Mouse (Mus musculus): ENCODE data around the gene Tmem196. TPM values are rescaled to one million over a fixed set of nuclear protein-coding genes. Genes with fewer than 3 reads are reported as not detected.

The Tmem196 gene
- polyA plus RNA-seq (2015; fragmentation: Nextera tagmentation; extraction: Ambion mirVana) = 6.8 and 9.8 TPM in 2 replicates

DNA sequence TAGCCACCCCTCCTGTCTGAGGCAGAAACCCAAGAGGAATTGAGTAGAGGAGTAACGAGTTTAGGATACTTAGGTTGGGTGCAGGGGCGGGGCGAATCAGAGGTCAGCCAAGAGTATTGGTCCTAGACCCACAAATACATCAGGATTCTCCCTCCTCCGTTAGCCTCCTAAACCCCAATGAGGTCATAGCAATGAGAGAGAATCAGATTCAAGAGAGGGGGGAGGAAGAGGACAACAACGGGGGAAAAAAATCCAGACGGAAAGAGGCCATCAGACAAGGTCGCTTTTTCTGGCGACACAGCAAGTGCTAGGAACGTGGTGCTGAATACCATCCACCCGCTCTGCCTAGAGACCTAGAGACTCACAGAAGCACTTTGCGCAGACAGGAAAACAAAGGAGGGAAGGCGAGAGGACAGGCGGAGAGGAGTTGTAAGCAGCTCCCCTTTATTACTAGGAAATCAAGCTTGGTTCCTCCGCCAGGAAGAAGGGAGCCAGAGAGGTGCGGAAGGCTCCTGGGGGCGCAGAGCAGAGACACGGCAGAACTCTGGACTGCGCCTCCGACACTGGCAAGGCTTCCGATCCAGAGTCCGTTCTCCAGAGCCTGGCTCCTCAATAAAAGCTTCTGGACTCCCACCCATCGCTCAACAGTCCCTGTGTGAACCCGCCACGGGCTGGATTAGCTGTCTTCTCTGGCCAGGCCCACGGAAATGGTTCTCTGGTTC, at the start of gene Tmem196:
Gene Tmem196, plus strand, starts transcription at position 234 of the 722 bp plus-strand sequence.
- peak within 1 kb of the TSS; percentile 71 for H3K9ac ChIP-seq (replicated peaks; ENCODE audit: low read depth, low read length)
- ATAC-seq = peak; percentile 87
- no peaks in the 10 kb centered on the region for H3K27me3 ChIP-seq (replicated peaks; ENCODE audit: control insufficient read depth, insufficient read depth, low read length)
- 1% methylated on average over 25 of the region's 25 CpGs for WGBS
- H3K9me3 ChIP-seq (ENCODE audit: control insufficient read depth, low read length) = no peaks in the 10 kb centered on the region
- H3K36me3 ChIP-seq (ENCODE audit: control insufficient read depth, insufficient read depth) = no peaks in the 10 kb centered on the region
- 0 out of 2 replicates have a peak, but pooled peaks cover 4% of the 10 kb centered on the region for H3K4me1 ChIP-seq (replicated peaks; ENCODE audit: control insufficient read depth, insufficient read depth, low read length)
- peak within 1 kb of the TSS; percentile 58 for H3K4me3 ChIP-seq (replicated peaks; ENCODE audit: low read length)
- H3K27ac ChIP-seq (ENCODE audit: low read length) = 0 out of 2 replicates have a peak within 1 kb of the TSS, but pooled peaks have one; percentile 4
- peak within 1 kb of the TSS; percentile 81 for H3K4me2 ChIP-seq (ENCODE audit: low read length)

GRCm38 (mm10) chr12:119946311-119946692, 680 bp downstream of the Tmem196 start:
- Histone ChIP-seq H3K4me1 (replicated peaks; ENCODE audit: control insufficient read depth, insufficient read depth, low read length) (0 out of 2 replicates have a peak, but pooled peaks cover 4% of the 10 kb centered on the region), H3K9me3 (ENCODE audit: control insufficient read depth, low read length) (no peaks in the 10 kb centered on the region), H3K4me2 (ENCODE audit: low read length) (peak overlapping the region; percentile 81), H3K36me3 (ENCODE audit: control insufficient read depth, insufficient read depth) (no peaks in the 10 kb centered on the region), H3K9ac (replicated peaks; ENCODE audit: low read depth, low read length) (peak overlapping the region; percentile 71), H3K4me3 (replicated peaks; ENCODE audit: low read length) (peak overlapping the region; percentile 58), H3K27me3 (replicated peaks; ENCODE audit: control insufficient read depth, insufficient read depth, low read length) (no peaks in the 10 kb centered on the region), H3K27ac (ENCODE audit: low read length) (no peak overlapping the region)
- peak; percentile 79 for ATAC-seq
- WGBS = under 1% methylated on average over 14 of the region's 14 CpGs

DNA sequence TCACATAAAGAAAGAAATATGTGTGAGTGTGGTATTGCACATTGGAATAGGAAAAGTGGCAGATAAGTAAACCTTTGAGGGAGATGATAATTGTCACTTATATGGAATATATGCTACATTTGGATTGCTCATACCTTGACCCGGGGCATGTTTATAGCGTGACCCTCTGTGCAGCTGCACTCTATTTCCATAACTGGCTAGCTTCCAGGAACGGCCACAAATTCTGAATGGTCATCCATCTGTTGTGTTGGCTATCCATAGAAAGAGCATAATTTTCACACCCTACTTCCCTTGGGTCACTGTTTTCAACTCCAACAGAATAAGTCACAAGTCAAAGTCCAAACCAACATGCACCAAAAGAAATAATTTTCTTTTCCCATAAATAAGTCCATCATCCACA, 11.4 kb downstream of the Tmem196 start:
- Histone ChIP-seq H3K4me3 (replicated peaks; ENCODE audit: low read length) (no peak overlapping the region), H3K27ac (ENCODE audit: low read length) (no peak overlapping the region), H3K9me3 (ENCODE audit: control insufficient read depth, low read length) (no peaks in the 10 kb centered on the region), H3K4me1 (replicated peaks; ENCODE audit: control insufficient read depth, insufficient read depth, low read length) (peaks cover 4% of the 10 kb centered on the region; the same call in 1 of the 2 replicates), H3K9ac (replicated peaks; ENCODE audit: low read depth, low read length) (no peak overlapping the region), H3K27me3 (replicated peaks; ENCODE audit: control insufficient read depth, insufficient read depth, low read length) (no peaks in the 10 kb centered on the region), H3K4me2 (ENCODE audit: low read length) (no peak overlapping the region), H3K36me3 (ENCODE audit: control insufficient read depth, insufficient read depth) (no peaks in the 10 kb centered on the region)
- no peak for ATAC-seq
- WGBS = 78% methylated on average over 3 of the region's 3 CpGs

DNA sequence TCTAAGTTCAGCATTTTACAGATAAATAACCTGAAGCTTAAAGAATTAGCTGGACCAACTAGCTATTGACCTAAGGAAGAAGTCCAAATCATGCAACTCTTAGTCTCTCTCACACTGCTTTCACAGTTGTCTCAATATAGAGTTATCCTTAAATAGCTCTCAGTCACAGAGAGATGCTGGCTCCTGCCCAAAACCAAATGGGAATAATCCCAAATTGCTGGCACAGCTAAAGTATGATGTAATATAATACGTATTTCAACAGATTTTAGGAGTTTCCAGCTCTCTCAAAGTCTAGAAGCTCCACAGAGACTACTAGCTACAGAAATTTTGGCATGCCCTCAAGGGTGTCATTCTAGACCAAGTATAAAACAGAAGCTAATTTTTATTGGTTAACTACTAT, 15.1 kb downstream of the Tmem196 start:
- H3K36me3 ChIP-seq (ENCODE audit: control insufficient read depth, insufficient read depth) = no peaks in the 10 kb centered on the region
- 28% methylated on average over 1 of the region's 1 CpGs for WGBS
- H3K27ac ChIP-seq (ENCODE audit: low read length) = no peak overlapping the region
- H3K4me2 ChIP-seq (ENCODE audit: low read length) = no peak overlapping the region
- H3K9me3 ChIP-seq (ENCODE audit: control insufficient read depth, low read length) = no peaks in the 10 kb centered on the region
- no peak overlapping the region for H3K9ac ChIP-seq (replicated peaks; ENCODE audit: low read depth, low read length)
- H3K4me1 ChIP-seq (replicated peaks; ENCODE audit: control insufficient read depth, insufficient read depth, low read length) = peaks cover 4% of the 10 kb centered on the region; the same call in 1 of the 2 replicates
- no peak overlapping the region for H3K4me3 ChIP-seq (replicated peaks; ENCODE audit: low read length)
- peak; percentile 62 for ATAC-seq
- no peaks in the 10 kb centered on the region for H3K27me3 ChIP-seq (replicated peaks; ENCODE audit: control insufficient read depth, insufficient read depth, low read length)

DNA sequence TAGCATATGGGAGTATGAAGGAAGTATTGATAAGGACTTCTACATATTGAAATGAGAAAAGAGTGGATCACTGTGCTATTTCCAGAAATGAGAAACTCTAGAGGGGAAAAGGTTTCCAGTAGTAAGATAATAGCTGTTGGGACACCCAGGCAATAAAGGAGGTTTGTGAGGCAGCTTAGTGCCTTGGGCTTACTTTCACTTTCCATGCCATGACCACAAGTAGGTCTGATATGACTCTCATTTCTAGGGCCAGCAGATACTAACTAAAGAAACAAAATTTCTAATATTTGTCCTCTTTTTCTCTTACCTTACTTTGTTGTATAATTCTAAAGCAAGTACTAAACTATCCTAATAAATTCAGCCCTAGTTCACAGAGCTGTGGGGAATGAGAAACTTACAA, 19.8 kb downstream of the Tmem196 start:
- Histone ChIP-seq H3K36me3 (ENCODE audit: control insufficient read depth, insufficient read depth) (no peaks in the 10 kb centered on the region), H3K4me2 (ENCODE audit: low read length) (no peak overlapping the region), H3K4me1 (replicated peaks; ENCODE audit: control insufficient read depth, insufficient read depth, low read length) (no peaks in the 10 kb centered on the region), H3K27me3 (replicated peaks; ENCODE audit: control insufficient read depth, insufficient read depth, low read length) (no peaks in the 10 kb centered on the region), H3K27ac (ENCODE audit: low read length) (no peak overlapping the region), H3K9ac (replicated peaks; ENCODE audit: low read depth, low read length) (no peak overlapping the region), H3K9me3 (ENCODE audit: control insufficient read depth, low read length) (no peaks in the 10 kb centered on the region), H3K4me3 (replicated peaks; ENCODE audit: low read length) (no peak overlapping the region)
- no peak for ATAC-seq

DNA sequence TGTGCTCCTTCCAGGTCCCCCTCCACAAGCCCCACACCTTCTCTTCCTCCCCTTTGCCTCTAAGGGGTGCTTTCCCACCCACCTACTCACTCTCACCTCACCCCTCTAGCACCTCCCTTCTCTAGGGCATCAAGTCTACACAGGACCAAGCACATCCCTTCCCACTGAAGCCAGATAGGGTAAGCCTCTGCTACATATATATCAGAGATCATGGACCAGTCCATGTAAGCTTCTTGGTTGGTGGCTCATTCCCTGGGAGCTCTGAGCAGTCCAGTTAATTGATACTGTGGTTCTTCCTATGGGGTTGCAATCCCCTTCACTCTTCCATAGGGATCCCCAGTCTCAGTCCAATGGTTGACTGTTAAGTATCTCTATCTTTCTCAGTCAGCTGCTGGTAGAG, 24.4 kb downstream of the Tmem196 start:
- Histone ChIP-seq H3K9me3 (ENCODE audit: control insufficient read depth, low read length) (no peaks in the 10 kb centered on the region), H3K4me1 (replicated peaks; ENCODE audit: control insufficient read depth, insufficient read depth, low read length) (no peaks in the 10 kb centered on the region), H3K4me2 (ENCODE audit: low read length) (no peak overlapping the region), H3K9ac (replicated peaks; ENCODE audit: low read depth, low read length) (no peak overlapping the region), H3K27ac (ENCODE audit: low read length) (no peak overlapping the region), H3K27me3 (replicated peaks; ENCODE audit: control insufficient read depth, insufficient read depth, low read length) (no peaks in the 10 kb centered on the region), H3K4me3 (replicated peaks; ENCODE audit: low read length) (no peak overlapping the region), H3K36me3 (ENCODE audit: control insufficient read depth, insufficient read depth) (no peaks in the 10 kb centered on the region)
- no peak for ATAC-seq

- H3K9ac ChIP-seq (replicated peaks; ENCODE audit: low read depth, low read length) = no peak overlapping the region
- ATAC-seq = peak; percentile 65; the same call in 1 of the 2 replicates
- H3K27ac ChIP-seq (ENCODE audit: low read length) = no peak overlapping the region
- H3K36me3 ChIP-seq (ENCODE audit: control insufficient read depth, insufficient read depth) = no peaks in the 10 kb centered on the region
- no peak overlapping the region for H3K4me3 ChIP-seq (replicated peaks; ENCODE audit: low read length)
- no peaks in the 10 kb centered on the region for H3K9me3 ChIP-seq (ENCODE audit: control insufficient read depth, low read length)
- H3K27me3 ChIP-seq (replicated peaks; ENCODE audit: control insufficient read depth, insufficient read depth, low read length) = no peaks in the 10 kb centered on the region
- 2% methylated on average over 2 of the region's 2 CpGs for WGBS
- H3K4me2 ChIP-seq (ENCODE audit: low read length) = no peak overlapping the region
- no peaks in the 10 kb centered on the region for H3K4me1 ChIP-seq (replicated peaks; ENCODE audit: control insufficient read depth, insufficient read depth, low read length)
These were observed 36.1 kb downstream of the Tmem196 start for GRCm38 (mm10) chr12:119981731-119982130.

- H3K4me2 ChIP-seq (ENCODE audit: low read length) = no peak overlapping the region
- ATAC-seq = no peak
- no peaks in the 10 kb centered on the region for H3K27me3 ChIP-seq (replicated peaks; ENCODE audit: control insufficient read depth, insufficient read depth, low read length)
These were observed 52.6 kb downstream of the Tmem196 start for GRCm38 (mm10) chr12:119998267-119998666.

GRCm38 (mm10) chr12:120004280-120004679, 58.7 kb downstream of the Tmem196 start:
- H3K9ac ChIP-seq (replicated peaks; ENCODE audit: low read depth, low read length) = no peak overlapping the region
- no peaks in the 10 kb centered on the region for H3K36me3 ChIP-seq (ENCODE audit: control insufficient read depth, insufficient read depth)
- no peak overlapping the region for H3K4me3 ChIP-seq (replicated peaks; ENCODE audit: low read length)
- no peak for ATAC-seq
- no peak overlapping the region for H3K4me2 ChIP-seq (ENCODE audit: low read length)
- no peaks in the 10 kb centered on the region for H3K4me1 ChIP-seq (replicated peaks; ENCODE audit: control insufficient read depth, insufficient read depth, low read length)
- H3K9me3 ChIP-seq (ENCODE audit: control insufficient read depth, low read length) = no peaks in the 10 kb centered on the region
- no peaks in the 10 kb centered on the region for H3K27me3 ChIP-seq (replicated peaks; ENCODE audit: control insufficient read depth, insufficient read depth, low read length)
- no peak overlapping the region for H3K27ac ChIP-seq (ENCODE audit: low read length)

More at GRCm38 (mm10) chr12:119998267-119998666, 52.6 kb downstream of the Tmem196 start:
- H3K27ac ChIP-seq (ENCODE audit: low read length) = no peak overlapping the region
- 87% methylated on average over 1 of the region's 1 CpGs for WGBS
- no peak overlapping the region for H3K9ac ChIP-seq (replicated peaks; ENCODE audit: low read depth, low read length)
- no peaks in the 10 kb centered on the region for H3K36me3 ChIP-seq (ENCODE audit: control insufficient read depth, insufficient read depth)
- no peaks in the 10 kb centered on the region for H3K4me1 ChIP-seq (replicated peaks; ENCODE audit: control insufficient read depth, insufficient read depth, low read length)
- H3K4me3 ChIP-seq (replicated peaks; ENCODE audit: low read length) = no peak overlapping the region
- H3K9me3 ChIP-seq (ENCODE audit: control insufficient read depth, low read length) = no peaks in the 10 kb centered on the region
